Mouse (Mus musculus) midbrain, embryonic 15.5 days (tissue): ENCODE measurements around the gene Syn3. TPM values are rescaled to one million over a fixed set of nuclear protein-coding genes. Genes with fewer than 3 reads are reported as not detected.

ENCODE experiments used
- ATAC-seq: fragments of 200-750 bp; cut with Nextera tagmentation; replicated peaks from 2 replicates; pipeline ENCODE4 v1.8.0; 2017; ENCODE audit warnings: moderate TSS enrichment
- H3K27ac ChIP-seq: fragments of 300-500 bp; sonication (generic); 2 replicates; pipeline ENCODE4 v1.5.1; 2015; ENCODE audit warnings: mild to moderate bottlenecking, inconsistent platforms
- H3K27me3 ChIP-seq: fragments of 300-500 bp; sonication (generic); replicated peaks from 2 replicates; pipeline ENCODE4 v1.6.1; 2015; ENCODE audit warnings: inconsistent platforms
- H3K36me3 ChIP-seq: fragments of 300-500 bp; sonication (generic); replicated peaks from 2 replicates; pipeline ENCODE4 v1.6.1; 2015; ENCODE audit warnings: inconsistent platforms
- H3K4me1 ChIP-seq: fragments of 300-500 bp; sonication (generic); 2 replicates; pipeline ENCODE4 v1.6.1; 2015; ENCODE audit warnings: inconsistent platforms
- H3K4me2 ChIP-seq: fragments of 300-500 bp; sonication (generic); 2 replicates; pipeline ENCODE4 v1.6.1; 2015; ENCODE audit warnings: inconsistent platforms, mild to moderate bottlenecking, moderate library complexity
- H3K4me3 ChIP-seq: fragments of 300-500 bp; sonication (generic); 2 replicates; pipeline ENCODE4 v1.5.1; 2015; ENCODE audit warnings: mild to moderate bottlenecking, inconsistent platforms
- H3K9ac ChIP-seq: fragments of 300-500 bp; sonication (generic); 2 replicates; pipeline ENCODE4 v1.6.1; 2015; ENCODE audit warnings: mild to moderate bottlenecking, inconsistent platforms
- H3K9me3 ChIP-seq: fragments of 300-500 bp; sonication (generic); 2 replicates; pipeline ENCODE4 v1.6.1; 2016; ENCODE audit warnings: inconsistent platforms
- WGBS: fragments of 180-500 bp; shearing (Covaris S2); methylation state at CpG from one replicate; pipeline ENCODE4 v1.1.7; 2015; ENCODE audit warnings: mixed read lengths; 5-methylcytosine and 5-hydroxymethylcytosine counted together
- polyA plus RNA-seq: library from polyadenylated mRNA; unstranded; fragments of >200 nt; fragmentation: Nextera tagmentation; extraction: Ambion mirVana; gene quantifications from 2 replicates; pipeline ENCODE4 v1.2.1, GENCODE M21; 2015

The Syn3 gene
- polyA plus RNA-seq, 1 experiment from 2014 or later: 31.7 TPM

DNA sequence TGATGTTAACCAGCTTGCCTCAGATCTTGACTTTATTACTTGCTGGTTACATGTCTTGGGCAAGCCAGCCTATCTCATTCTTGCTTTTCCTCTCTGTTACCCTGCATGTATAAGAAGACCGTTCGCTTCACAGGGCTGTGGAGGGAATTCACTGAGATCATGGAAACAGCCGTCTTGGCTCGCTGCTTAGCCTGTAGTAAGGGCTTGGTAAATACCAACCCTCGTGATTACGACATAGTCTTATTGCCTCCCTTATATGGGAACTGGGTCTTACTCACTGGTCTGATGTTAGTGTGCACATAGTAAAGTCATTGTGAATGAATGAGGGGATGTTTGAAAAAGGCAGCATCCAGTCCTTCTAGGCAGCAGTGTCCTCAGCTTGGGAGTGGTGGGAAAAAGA, 188.2 kb downstream of the Syn3 start:
- H3K27ac ChIP-seq: no peak overlapping the region

DNA sequence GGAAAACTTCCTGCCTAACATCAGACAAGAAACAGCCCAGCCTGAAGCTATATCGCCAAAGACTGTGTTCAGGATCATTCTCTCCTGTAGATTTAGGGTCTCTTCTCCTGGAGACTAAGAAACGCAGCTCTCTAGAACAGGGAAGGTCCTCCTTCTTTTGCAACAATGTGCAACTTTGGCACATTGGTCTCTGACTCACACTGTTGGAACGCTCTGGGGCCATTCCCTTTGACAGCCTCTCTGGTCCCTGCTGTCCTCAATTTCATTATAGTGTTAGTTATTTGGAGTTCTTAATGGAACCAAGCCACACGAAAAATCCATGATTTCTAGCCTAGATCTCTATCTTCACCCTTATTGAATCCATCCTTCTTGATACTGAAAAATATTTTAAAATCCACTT, 191.5 kb downstream of the Syn3 start:
- no peaks in the 10 kb centered on the region for H3K27me3 ChIP-seq
- no peak overlapping the region for H3K4me3 ChIP-seq
- no peak overlapping the region for H3K4me2 ChIP-seq
- H3K9ac ChIP-seq: no peak overlapping the region
- WGBS: 92% methylated on average over 4 of the region's 4 CpGs
- no peaks in the 10 kb centered on the region for H3K36me3 ChIP-seq
- no peak for ATAC-seq
- no peaks in the 10 kb centered on the region for H3K9me3 ChIP-seq
- peaks cover 17% of the 10 kb centered on the region for H3K4me1 ChIP-seq
- H3K27ac ChIP-seq: no peak overlapping the region

More for the DNA sequence above, 188.2 kb downstream of the Syn3 start:
- Histone ChIP-seq H3K27me3 (no peaks in the 10 kb centered on the region), H3K4me1 (no peaks in the 10 kb centered on the region), H3K4me3 (no peak overlapping the region), H3K9me3 (no peaks in the 10 kb centered on the region), H3K9ac (no peak overlapping the region), H3K36me3 (no peaks in the 10 kb centered on the region), H3K4me2 (no peak overlapping the region)
- ATAC-seq: no peak
- WGBS: 89% methylated on average over 6 of the region's 6 CpGs

DNA sequence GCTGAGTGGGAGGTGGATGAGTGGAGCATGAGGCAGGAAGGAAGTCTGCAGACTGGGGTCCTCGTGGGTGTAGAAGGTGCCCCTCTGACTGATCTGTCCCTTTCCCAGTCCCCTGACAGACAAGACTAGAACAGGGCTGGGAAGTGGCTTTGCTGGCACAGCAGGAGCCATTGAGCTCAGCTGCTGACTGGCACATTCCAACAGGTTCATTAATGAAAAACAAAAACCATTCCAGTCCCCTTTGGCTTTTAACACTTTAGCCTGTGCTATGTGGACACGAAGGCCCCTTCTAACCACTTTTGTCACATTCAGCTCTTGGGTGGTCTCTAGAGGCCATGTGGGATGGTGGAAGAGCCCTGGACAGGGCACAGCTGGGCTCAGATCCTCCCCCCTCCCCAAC, 194.1 kb downstream of the Syn3 start:
- H3K9ac ChIP-seq: no peak overlapping the region
- no peaks in the 10 kb centered on the region for H3K27me3 ChIP-seq
- no peaks in the 10 kb centered on the region for H3K9me3 ChIP-seq
- 4% methylated on average over 2 of the region's 2 CpGs for WGBS
- no peaks in the 10 kb centered on the region for H3K36me3 ChIP-seq
- no peak overlapping the region for H3K27ac ChIP-seq
- H3K4me3 ChIP-seq: no peak overlapping the region
- H3K4me1 ChIP-seq: peaks cover 36% of the 10 kb centered on the region
- no peak overlapping the region for H3K4me2 ChIP-seq
- no peak for ATAC-seq

DNA sequence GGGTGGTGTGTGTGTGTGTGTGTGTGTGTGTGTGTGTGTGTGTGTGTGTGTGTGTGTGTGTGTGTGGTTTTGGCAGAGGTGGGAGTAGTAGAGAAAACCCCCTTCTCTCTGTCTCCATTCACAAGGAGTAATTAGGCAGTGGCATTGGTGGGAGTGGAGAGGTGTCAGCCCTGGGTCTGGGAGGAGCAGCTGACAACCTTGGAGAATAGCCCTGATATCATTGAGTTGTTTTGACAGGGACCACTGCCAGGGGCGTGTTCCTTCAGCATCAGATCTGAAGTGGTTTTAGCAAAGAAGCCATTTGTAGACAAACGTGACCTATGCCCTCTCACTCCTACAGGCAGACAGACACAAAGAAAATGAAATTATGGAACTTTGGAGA, 195.2 kb downstream of the Syn3 start:
- 48% methylated on average over 2 of the region's 2 CpGs for WGBS
- Histone ChIP-seq H3K36me3 (no peaks in the 10 kb centered on the region), H3K9ac (no peak overlapping the region; the same call in 1 of the 2 replicates), H3K4me2 (peak overlapping the region; percentile 99; the same call in 1 of the 2 replicates), H3K4me3 (no peak overlapping the region), H3K27ac (no peak overlapping the region), H3K4me1 (peaks cover 36% of the 10 kb centered on the region), H3K27me3 (no peaks in the 10 kb centered on the region), H3K9me3 (no peaks in the 10 kb centered on the region)
- peak; percentile 3; the same call in 1 of the 2 replicates for ATAC-seq

DNA sequence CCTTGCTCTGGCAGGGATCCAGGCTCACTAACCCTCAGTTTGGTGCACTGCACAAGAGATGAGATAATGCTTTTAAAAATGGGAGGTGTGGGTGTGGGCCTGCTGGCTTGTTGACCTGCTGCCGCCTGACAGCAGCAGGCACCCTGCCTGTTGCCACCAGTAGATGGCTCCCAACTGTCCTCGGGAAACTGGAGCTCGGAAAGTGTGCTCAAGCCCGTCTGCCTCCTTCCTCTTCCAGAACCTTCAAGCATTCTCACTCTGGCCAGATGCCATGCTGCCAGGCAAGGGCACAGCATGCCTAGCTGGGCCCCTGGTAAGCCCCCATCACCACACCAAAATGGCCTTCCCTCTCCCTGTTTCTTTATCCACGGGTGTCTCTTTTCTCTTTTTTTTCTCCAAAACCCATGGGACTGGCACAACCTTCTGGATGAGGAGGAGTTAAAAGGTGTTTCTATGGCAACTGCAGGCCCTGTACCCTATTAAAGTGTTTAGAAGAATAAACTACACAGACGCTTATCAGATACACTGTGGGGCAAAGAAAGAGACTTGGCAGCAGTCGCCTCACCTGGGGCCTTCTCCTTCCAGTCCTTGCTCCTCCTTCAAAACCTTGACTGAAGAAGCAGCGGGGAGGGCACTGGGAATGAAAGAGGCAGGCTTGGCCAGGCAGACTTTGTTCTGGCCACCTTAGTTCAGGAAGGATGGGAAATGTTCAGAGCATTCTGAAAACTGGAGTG, 195.8 kb downstream of the Syn3 start:
- no peak overlapping the region for H3K4me3 ChIP-seq
- H3K9ac ChIP-seq: peak overlapping the region; percentile 5; the same call in 1 of the 2 replicates
- H3K27me3 ChIP-seq: no peaks in the 10 kb centered on the region
- ATAC-seq: peak; percentile 62
- H3K9me3 ChIP-seq: no peaks in the 10 kb centered on the region
- H3K36me3 ChIP-seq: no peaks in the 10 kb centered on the region
- no peak overlapping the region for H3K27ac ChIP-seq
- WGBS: 14% methylated on average over 8 of the region's 8 CpGs
- peaks cover 36% of the 10 kb centered on the region for H3K4me1 ChIP-seq
- H3K4me2 ChIP-seq: peak overlapping the region; percentile 99; the same call in 1 of the 2 replicates

DNA sequence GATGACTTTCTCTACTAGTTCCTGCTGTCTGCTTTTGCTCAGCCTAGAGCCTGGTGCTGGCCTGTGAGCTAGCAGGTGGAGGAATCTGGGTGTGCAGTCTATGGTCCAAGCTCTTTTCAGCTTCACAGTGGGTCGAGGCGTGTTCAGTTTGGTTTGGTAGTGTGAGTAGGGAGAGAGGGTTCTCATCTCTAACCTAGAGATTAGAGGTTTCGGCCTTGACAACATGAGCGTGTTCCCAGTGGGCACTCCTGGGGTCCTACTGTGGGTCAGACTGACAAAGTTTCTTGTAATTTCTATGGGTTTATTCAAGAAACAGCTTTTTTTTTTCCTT, 196.4 kb downstream of the Syn3 start:
- H3K9me3 ChIP-seq: no peaks in the 10 kb centered on the region
- no peak for ATAC-seq
- no peak overlapping the region for H3K9ac ChIP-seq
- H3K4me2 ChIP-seq: peak overlapping the region; percentile 99; the same call in 1 of the 2 replicates
- WGBS: 67% methylated on average over 4 of the region's 4 CpGs
- H3K4me3 ChIP-seq: no peak overlapping the region
- no peaks in the 10 kb centered on the region for H3K36me3 ChIP-seq
- no peaks in the 10 kb centered on the region for H3K27me3 ChIP-seq
- H3K27ac ChIP-seq: no peak overlapping the region
- H3K4me1 ChIP-seq: peaks cover 36% of the 10 kb centered on the region

DNA sequence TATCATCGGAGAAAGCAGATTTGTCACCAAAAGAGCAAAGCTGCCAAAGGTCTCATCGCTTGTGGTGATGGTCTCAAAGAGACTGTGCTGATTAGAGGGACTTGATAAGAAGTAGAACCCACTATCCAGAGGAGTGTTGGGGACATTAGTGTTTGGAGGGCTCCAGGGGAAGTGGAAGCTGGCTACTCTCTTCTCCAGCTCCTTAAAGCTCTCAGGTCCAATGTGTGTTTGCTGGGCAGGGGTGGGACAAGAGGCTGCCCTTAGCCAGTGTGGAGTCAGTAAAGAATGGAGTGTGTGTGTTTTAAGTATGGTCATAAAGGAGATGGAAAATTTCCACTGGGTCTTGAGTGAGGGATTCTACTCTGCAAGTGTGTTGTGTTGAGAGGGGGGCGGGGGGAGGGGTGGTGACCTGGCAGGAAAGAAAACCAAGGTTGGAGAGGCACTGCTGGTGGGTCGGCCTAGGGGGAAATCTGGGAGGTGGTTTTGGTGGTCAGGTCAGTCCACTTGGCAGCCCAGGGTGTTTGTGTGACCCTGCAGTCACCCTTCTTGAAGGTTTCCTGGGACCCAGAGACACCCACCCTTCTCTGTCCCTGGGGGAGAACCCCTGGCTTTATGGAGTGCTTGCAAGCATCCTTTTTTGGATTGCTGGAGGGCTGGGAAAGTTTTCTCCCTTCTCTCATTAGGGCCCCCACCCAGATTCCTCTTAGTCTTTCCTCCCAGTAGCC, 196.9 kb downstream of the Syn3 start:
- Histone ChIP-seq H3K27ac (no peak overlapping the region), H3K4me3 (peak overlapping the region; percentile 50), H3K4me2 (peak overlapping the region; percentile 99), H3K9ac (no peak overlapping the region), H3K4me1 (peaks cover 36% of the 10 kb centered on the region), H3K36me3 (no peaks in the 10 kb centered on the region), H3K9me3 (no peaks in the 10 kb centered on the region), H3K27me3 (no peaks in the 10 kb centered on the region)
- 26% methylated on average over 4 of the region's 4 CpGs for WGBS
- no peak for ATAC-seq

DNA sequence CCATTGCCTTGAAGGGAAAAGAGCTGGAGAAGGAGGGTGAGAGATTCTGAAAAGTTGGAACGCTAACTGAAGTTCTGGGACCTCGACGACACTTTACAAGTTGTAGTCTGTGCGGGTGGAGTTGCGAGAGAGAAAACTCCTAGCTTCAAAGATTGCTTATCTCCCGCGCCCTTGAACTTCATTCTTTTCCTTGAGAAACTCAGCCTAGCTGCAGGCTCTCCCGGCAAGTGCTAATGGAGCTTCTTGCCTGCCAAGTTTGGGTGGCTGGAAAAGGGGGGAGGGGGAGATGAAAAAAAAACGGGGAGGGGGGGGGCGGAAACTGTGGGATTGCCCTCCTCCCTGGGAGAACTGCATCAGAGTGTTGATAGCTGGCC, 197.6 kb downstream of the Syn3 start:
- 2% methylated on average over 10 of the region's 10 CpGs for WGBS

DNA sequence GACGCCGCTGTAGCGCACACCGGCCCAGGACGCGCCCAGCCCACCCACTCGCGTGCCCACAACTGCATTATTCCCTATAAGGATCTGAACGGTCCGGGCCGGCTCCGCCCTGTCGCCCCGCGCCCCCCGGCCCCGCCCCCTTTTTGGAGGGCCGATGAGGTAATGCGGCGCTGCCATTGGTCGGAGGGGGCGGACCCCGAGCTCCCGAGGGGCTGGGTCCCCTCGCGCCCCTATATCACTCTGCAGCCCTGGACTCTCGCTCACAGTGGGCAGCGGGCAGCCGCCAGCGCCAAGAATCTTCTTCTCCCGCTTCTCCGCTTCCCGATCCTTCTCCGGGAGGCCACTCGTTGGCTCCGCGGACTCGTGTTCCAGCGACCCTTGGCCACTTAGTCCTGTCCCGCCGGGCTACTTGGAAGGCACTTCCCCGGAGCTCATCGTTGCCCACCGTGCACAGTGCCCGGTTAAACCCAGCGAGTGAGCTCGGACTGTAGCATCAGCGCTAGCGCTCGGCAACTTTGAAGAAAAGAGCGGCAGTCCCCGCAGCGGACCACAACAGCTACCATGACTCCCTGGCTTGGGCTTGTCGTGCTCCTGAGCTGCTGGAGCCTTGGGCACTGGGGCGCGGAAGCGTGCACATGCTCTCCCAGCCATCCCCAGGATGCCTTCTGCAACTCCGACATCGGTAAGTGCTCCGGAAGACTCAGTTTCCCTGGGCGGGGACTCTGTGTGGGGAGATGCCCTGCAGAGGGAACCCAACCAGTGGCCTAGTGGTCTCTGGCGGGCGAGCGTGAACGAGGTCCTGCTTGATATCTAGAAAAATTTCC, 198.2 kb downstream of the Syn3 start, which contains the start of gene Timp3:
Timp3 (plus strand) TSS at position 80 of the 824 bp plus-strand sequence.
- H3K27me3 ChIP-seq: no peaks in the 10 kb centered on the region
- peak; percentile 85 for ATAC-seq
- no peak within 1 kb of the TSS for H3K27ac ChIP-seq
- no peaks in the 10 kb centered on the region for H3K36me3 ChIP-seq
- peak within 1 kb of the TSS; percentile 99 for H3K4me2 ChIP-seq
- peak within 1 kb of the TSS; percentile 44 for H3K9ac ChIP-seq
- H3K9me3 ChIP-seq: no peaks in the 10 kb centered on the region
- whole genome bisulfite sequencing: under 1% methylated on average over 61 of the region's 65 CpGs
- peaks cover 44% of the 10 kb centered on the region for H3K4me1 ChIP-seq
- H3K4me3 ChIP-seq: peak within 1 kb of the TSS; percentile 50

More for the DNA sequence above, 197.6 kb downstream of the Syn3 start:
- Histone ChIP-seq H3K4me1 (peaks cover 38% of the 10 kb centered on the region), H3K4me2 (peak overlapping the region; percentile 99), H3K27ac (no peak overlapping the region), H3K9me3 (no peaks in the 10 kb centered on the region), H3K4me3 (peak overlapping the region; percentile 50), H3K9ac (peak overlapping the region; percentile 44), H3K36me3 (no peaks in the 10 kb centered on the region), H3K27me3 (no peaks in the 10 kb centered on the region)
- ATAC-seq: no peak

DNA sequence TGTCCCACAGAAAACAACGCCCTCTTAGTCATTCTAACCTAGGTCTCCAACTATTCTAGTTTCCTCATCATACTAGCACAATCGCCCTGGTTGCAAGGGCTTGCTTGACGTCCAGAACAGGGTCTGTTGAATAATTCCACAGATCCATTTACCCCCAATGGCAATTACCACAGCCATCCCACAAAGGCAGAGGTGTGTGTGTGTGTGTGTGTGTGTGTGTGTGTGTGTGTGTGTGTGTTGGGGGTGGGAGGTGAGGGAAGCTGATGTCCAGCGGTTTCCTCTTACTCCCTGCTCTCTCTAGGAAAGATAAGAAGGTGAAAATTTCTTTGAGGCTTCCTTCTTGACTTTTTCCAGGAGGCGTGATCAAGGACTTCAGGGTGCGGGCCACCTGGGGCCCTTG, 198.9 kb downstream of the Syn3 start:
- Histone ChIP-seq H3K9ac (peak overlapping the region; percentile 44), H3K9me3 (no peaks in the 10 kb centered on the region), H3K4me2 (peak overlapping the region; percentile 99), H3K36me3 (no peaks in the 10 kb centered on the region), H3K27ac (no peak overlapping the region), H3K27me3 (no peaks in the 10 kb centered on the region), H3K4me1 (peaks cover 44% of the 10 kb centered on the region), H3K4me3 (peak overlapping the region; percentile 50)
- 42% methylated on average over 6 of the region's 6 CpGs for WGBS
- 0 out of 2 replicates have a peak, but pooled peaks have one; percentile 4 for ATAC-seq

DNA sequence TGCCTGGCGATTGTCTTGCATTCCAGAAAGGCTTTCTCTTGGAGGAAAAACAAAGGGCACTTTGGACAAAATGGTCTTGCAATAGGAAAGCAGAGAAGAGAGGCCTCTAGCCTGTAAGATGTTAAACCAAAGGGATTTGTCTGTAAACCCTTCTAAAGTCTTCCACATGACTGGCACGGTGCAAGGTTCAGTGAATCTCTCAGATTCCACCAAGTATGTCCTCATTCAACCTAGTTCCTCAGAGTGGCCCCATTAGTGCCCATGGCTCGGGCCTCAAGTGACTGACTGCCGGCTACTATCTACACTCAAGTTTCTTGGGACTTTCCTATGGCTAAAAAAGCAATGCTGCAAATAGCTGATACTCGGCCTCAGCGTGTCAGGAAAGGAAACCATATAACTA, 200.4 kb downstream of the Syn3 start:
- Histone ChIP-seq H3K4me2 (no peak overlapping the region), H3K4me3 (no peak overlapping the region), H3K27me3 (no peaks in the 10 kb centered on the region), H3K36me3 (no peaks in the 10 kb centered on the region), H3K27ac (no peak overlapping the region), H3K9ac (no peak overlapping the region), H3K9me3 (no peaks in the 10 kb centered on the region), H3K4me1 (peaks cover 33% of the 10 kb centered on the region)
- WGBS: 58% methylated on average over 6 of the region's 6 CpGs
- no peak for ATAC-seq

DNA sequence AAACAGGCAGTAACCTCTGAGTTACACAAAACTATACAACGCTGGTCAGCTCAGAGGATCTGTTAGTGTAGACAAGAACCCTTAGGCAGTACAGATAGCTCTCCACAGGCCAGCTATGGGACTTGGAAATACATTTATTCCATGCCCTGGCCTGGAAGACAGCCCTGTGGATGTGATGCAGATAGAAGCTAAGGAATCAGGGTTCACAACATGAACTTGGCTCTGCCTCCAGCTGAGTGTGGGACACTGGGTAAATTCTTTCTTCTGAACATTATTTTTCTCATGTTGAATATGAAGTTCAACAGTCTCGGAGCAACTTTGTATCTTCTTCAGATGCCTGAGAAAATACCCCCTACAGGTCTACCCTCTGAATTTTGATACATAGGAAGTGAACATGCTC, 201.4 kb downstream of the Syn3 start:
- Histone ChIP-seq H3K27me3 (no peaks in the 10 kb centered on the region), H3K4me2 (no peak overlapping the region), H3K9me3 (no peaks in the 10 kb centered on the region), H3K9ac (no peak overlapping the region), H3K36me3 (no peaks in the 10 kb centered on the region), H3K27ac (no peak overlapping the region), H3K4me3 (no peak overlapping the region), H3K4me1 (peaks cover 27% of the 10 kb centered on the region)
- 89% methylated on average over 2 of the region's 2 CpGs for WGBS
- no peak for ATAC-seq
